Mouse (Mus musculus) MN1 (cell line): ENCODE measurements around the gene Hibadh.

Experiments
- DNase-seq: peaks from one replicate; pipeline ENCODE4 v3.0.0-alpha.2; 2016; ENCODE audit warnings: low spot score

Gene Hibadh

DNA sequence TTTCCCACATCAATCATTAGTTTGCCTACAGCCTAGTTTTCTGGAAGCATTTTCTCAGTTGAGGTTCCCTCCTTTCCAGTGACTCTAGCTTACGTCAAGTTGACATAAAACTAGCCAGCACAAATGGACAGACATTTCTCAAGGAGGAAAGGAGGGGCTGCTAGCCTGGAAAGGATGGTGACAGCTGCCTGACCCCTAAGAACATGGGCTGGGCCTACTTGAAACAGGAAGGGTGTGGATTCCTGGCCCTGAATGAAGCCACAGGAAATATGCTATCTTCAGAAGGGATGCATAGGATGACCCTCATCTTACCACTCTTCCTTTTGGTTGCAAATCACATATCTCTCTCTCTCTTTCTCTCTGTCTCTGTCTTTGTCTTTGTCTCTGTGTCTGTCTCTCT is 138.7 kb downstream of the Hibadh start:
- no peak for DNase-seq
